Mouse (Mus musculus) cerebellum, adult 18-20 months (tissue): Measurements from ENCODE around the gene Igsf6.
A peak's percentile ranks its signal among the peaks of the same experiment; 100 is the strongest.
"Not testable (repeated sequence)": the region's sequence is repeated elsewhere in the genome, so short reads cannot be mapped to it uniquely, and the experiment has no call there.

Experiments used
- DNase-seq, 2 experiments: peaks; one replicate each; pipeline ENCODE4 v3.0.0; 2021

Gene Igsf6

DNA sequence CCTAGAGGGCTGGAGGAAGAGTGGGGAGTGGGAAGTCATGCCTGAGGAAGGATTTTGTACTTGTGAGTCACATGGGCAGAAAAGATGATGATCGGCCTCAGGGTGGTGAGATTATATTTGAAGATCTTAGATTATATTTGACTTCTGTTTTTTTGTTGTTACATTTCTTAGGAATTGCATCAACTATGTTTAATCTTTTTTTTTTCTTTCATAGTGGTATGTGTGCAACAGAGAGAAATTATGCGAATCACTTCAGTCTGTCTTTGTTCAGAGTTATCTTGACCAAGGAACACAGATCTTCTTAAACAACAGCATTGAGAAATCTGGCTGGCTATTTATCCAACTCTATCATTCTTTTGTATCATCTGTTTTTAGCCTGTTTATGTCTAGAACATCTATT, 26.7 kb downstream of the Igsf6 start:
- DNase-seq: no peak

DNA sequence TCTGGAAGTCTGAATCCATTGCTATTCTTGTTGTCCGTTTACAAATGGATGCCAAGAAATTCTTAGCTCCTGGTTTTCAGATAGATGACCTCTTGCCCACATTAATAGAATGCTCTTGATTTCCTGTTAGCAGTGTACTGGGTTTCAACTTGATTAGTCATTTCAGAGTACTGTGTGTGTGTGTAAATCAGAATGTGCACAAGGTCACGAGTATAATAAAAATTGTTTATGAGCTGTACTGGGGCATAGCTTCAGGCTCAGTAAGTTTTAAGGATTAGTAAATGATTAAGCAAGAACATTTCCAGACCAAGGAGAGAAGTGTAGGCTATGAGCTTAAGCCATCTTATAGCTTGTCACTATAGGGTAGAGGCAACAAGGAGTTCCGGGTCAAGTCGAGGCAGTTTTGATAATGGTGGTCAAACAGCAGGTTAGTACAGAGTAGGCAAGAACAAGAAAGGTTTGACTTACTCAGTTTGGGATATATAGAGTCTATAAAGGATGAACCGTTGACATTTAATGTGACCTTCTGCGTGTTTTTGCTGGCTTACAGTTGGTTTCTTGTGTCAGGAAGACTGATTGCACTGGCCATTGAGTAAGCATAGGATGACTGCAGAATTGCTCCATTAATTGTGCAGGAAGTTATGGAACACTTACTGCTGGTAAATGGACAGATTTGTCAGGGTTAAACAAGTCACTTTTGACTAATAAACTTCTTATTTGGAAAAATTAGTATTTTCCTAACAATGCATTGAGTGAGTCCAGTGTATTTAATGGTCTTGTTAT, 28.5 kb downstream of the Igsf6 start:
- no peak for DNase-seq

DNA sequence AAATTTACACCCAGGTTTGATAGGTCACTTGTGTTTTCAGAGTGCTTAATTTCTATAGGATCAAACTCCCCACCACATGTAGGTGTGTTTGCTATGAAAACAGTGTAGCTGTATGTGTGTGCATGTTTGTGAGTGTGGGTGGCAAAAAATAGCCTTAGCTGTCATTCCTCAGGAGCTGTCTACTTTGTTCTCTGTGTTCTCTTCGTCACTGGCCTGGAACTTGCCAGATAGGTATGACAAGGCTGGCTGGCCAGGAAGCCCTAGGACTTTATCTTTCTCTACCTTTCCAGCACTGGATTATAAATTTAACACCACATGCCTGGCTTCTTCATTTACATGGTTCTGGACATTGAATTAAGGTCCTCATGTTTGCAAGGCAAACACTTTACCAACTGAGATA, 30.1 kb downstream of the Igsf6 start:
- DNase-seq: no peak

DNA sequence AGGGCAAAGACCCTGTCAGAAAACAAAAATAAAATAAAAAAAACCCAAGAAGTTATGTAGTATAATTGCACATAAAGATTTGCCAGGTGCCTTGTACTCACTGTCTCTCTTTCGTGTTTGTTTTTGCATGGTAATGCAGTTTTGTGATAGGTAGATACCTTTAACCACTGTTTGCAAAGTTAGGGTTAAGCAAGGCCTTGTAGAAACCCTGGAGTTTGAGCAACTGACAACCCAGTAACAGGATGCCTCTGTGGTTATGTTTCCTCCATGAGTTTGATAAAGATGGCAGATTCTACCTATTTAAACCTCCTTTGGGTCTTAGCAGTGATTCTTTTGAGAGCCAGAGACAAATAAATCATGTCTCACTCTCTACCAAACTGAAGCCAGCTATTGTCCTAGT, 30.9 kb downstream of the Igsf6 start:
- no peak for DNase-seq

DNA sequence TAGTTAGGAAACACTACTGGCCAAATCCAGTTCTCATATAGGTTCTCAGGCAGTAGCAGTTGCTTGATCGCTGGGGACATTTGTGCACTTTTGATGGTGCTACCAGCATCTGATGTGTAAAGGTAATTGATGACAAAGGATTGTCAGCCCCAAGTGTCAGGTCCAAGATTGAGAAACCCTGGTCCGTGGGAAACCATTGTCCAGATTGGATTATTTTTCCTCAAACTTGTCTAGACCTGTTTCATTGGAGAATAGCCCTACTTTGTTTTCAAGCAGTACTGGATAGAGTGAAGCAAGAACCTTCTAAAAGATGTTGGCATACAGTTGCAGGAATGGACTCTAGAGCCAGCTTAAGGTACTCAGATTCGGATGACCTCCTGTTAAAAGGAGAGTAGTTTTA, 31.4 kb downstream of the Igsf6 start:
- DNase-seq: no peak

DNA sequence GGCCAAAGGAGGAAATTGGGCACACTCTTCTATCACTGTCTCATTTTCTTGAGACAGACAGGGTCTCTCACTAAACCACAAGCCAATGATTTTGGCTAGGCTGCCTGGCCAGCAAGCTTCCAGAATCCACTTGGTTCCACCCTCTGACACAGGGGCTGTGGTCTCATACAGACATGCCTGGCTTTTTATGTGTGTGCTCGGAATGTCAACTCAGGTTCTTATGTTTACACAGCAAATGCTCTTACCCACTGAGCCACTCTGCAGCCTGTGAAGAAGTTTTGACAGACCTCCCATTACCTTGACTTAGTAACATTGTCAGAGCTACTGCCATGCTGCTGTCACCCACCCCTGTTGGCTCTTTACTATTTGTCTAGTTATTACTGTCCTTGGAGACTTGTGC, 32.4 kb downstream of the Igsf6 start:
- DNase-seq: no peak

DNA sequence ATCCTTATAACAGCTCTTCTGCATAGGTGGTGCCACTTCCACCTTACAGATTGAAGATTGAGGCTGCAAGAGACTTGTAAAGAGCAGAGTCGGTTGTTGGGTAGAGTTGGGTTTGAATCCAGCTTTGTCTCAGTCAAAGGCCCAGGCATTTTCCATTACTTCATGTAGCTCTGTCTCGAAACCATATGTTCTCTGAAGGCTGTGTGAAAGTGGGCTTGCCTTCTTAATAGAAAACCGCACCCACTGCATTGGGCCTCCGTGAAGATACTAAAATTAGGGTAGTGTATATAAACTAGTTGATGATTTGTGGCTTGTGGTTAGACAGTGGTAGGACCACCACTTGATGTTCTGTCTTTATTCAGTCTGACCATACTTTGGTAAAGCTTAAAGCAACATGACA, 33.8 kb downstream of the Igsf6 start:
- DNase-seq: no peak

DNA sequence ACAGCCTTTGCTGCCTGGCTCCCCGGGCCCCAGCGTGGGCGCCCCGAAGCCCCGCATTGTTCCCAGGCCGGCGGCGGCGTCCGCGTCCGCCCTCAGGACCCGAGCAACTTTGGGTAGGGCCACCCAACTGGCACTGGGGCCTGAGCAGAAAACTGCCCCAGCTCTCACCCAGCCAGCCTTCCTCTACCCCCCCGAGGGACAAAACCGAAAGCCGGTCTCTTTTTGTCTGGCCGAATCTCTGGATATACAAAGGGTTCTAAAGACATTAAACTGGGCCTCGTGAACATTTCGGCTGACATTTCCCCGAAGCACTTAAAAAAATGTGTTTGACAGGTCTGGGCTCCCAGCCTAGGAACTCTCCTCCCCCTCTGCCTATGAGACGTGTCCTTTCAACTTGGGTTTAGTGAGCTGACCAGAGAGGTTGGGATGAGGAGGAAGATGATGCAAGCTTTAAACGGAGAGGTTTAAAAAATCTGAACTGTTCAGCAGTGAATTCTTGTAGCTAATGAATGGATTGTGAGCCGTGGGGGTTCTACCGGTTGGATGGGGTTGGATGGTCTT, 39.1 kb downstream of the Igsf6 start:
- peak in 1 of 2 experiments; percentile 21 for DNase-seq

DNA sequence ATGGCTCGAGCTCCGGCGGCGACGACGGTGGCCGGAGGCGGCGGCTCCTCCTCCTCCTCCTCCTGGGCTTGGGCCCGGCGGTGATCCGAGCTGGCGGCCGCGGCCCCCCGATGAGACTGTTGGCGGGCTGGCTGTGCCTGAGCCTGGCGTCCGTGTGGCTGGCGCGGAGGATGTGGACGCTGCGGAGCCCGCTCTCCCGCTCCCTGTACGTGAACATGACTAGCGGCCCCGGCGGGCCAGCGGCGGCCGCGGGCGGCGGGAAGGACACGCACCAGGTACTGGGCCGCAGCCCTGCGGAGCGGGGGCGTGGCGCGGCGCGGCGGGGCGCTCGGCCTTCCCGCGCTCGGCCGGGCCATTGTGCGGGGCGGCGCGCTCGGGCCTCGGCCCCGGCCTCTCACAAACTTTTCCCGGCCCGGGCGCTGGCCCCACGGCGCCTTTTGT, 39.7 kb downstream of the Igsf6 start:
- DNase-seq: peak; percentile 71 to 83

DNA sequence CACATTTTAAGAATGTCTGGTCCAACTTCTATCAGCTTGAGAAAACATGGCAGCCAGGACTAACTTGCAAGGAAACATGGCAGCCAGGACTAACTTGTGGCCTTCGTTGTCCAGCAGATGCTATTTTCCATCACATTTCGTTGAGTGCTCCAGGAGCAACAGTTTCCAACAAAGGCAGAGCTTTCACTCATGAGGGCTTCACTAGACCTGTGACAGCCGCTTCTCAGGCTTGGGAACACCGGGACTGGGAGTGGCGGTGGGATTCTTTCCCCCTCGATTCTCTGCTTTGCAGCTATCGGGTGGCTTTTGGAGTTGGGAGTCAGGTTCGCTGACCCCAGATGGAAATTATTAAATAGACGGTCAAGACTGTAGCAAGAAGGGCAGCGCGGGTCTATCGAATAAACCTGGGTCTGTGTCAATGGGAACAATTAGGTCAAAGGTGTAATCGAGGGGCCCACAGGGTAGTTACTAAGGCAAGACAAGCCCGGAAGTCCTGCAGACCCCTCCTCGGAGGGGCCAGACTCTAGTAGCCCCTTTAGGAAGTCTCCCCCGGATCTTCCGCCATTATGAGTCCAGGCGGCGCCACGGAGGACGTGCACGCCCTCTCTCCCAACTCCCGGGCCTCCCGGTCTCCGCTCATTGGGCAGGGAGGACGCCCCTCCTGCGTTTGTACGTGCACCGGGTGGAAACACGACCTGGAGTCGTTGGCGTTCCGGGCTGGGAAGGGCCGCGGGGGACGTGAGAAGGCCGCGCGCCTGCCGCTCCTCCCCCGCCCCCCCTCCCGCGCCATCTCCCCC, 40.3 kb downstream of the Igsf6 start, which contains the start of gene Mettl9:
Mettl9 (plus strand) TSS at position 590 of the 797 bp plus-strand sequence.
- peak; percentile 91 to 92 for DNase-seq

DNA sequence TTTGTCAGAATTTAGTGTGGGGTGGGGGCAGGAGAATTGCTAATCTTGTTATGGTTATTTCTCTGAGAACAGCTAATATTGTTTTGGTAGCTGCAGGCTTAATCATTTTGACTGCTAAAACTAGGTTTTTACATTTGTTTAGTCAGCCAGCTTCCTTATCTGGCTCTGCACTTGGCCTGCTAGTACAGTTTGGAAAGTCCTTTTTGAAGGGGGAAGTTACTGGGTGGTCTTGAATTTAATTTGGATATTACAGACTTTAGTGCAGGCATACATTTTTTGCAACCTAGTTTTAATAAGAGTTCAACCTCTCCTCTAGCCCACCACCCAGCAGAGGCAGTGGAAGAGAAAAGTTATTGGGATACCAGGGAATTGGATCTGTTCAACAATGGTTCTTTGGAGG, 44.4 kb downstream of the Igsf6 start:
- DNase-seq: not testable (repeated sequence)

DNA sequence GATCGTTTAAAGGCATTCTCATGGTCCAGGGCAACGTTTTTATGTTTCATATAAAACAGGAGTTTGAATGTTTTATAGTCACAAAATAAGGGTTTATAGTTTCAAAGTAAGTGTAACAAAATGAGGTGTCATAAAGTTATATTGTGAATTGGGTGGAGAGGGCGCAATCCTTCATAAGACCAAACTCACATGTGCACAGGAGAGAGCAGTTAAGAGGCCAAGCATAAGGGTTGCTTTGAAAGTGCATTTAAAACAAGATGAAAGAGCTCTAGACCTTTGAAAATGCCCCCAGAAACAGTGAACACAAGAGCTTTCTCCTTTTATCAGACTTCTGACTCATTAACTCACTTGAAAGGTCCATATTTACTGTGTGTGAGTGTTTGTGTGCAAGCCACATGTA, 48.1 kb downstream of the Igsf6 start:
- DNase-seq: no peak

DNA sequence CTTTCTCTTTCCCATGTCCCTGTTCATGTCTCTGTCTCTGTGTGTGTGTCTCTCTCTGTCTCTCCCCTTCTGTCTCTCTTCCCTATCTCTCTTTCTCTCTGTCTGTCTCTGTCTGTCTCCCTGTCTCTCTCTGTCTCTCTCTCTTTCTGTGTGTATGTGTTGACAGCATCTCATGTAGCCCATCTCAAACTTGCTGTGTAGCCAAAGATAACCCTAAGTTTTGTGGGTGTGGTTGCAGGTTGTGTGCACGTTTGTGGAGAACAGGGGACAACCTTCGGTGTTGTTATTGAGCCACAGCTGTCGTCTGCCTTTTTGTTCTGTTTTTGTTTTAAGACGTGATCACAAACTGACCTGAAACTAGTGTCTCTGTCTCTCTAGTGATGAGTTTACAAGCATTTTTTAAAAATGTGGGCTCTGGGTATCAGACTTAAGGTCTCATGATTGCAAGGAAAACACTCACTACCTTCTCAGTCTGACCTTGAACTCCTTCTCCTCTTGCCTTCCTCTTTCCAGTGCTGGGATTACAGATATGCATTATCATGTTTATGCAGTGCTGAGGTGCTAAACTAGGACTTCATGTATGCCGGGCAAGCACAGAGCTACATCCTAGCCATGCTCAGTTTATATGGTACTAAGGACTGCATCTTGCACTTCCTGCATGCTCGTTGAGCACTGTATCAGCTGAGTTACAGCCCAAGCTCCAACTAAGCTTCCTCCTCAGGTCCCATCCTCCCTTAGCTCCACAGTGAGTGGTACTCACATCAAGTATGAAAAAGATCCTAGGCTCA, 49.0 kb downstream of the Igsf6 start:
- no peak for DNase-seq

DNA sequence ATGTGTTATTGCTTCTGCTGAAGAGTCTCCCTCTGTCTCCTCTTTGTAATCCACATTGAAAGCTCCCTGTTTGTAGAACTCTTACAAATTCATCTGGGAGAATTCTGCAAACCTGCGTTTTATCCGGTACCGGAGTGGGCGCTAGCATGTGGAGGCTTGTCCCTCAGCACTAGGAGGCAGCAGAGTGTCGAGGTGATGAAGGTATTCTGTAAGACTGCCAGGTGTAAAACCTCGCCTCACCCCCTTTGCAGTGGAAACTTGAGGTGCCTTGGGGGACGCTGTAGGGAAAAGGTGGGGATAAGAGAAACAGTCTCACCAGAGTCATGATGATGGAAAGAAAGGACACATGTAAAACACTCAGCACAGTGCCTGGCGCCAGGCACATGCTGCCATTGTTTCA, 54.1 kb downstream of the Igsf6 start:
- no peak for DNase-seq

DNA sequence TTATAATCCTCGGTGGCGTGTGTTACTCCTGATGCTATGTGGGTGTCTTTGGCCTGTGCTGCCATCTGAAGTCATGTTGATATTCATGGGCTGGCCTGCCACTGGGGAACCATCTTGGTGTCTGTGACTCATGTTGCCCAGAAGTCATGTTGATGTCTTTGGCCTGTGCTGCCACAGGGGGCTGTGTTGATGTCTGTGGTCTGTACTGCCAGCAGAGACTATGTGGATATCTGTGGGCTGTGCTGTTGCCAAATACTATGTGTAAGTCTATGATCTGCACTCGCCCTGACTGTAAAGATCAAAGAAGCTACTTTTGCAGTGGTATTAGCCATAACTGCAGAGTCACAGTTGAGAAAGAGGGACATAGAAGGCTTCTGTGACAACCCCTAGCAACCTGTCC, 55.6 kb downstream of the Igsf6 start:
- DNase-seq: no peak

DNA sequence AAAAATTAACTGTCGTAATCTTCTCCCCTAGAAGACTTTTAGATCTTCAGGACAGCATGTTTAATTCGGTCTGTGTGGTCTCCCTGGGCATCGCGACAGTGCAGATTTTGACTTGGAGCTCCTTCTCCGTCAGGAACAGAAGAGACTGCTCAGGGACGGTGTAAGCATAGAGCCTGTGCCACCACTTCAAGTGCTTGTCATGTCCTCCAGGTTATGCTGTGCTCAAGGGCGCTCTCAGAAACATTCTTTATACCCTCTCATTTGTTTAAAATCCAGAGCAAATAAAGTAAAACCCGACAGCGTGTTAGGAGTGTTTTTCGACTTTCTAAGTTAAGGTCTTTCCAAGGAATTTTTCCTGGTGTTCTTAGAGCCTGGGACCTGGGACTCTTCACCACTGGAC, 59.9 kb downstream of the Igsf6 start:
- no peak for DNase-seq
